Mouse (Mus musculus) granulocyte monocyte progenitor cell, adult 5-6 weeks (primary cell): ENCODE measurements around the gene Lhx2. TPM values are rescaled to one million over a fixed set of nuclear protein-coding genes. Genes with fewer than 3 reads are reported as not detected.

Experiments
- ATAC-seq: replicated peaks from 2 replicates; pipeline ENCODE4 v1.8.0; 2016; ENCODE audit warnings: mild to moderate bottlenecking, moderate TSS enrichment, inconsistent platforms; ENCODE audit not compliant: poor library complexity, severe bottlenecking
- total RNA-seq, 2 experiments: library from RNA; stranded (forward) in 1 of 2; stranded (reverse) in 1 of 2; fragments of 200-712, 200-1000 nt in 1 of 2; fragments of >200 nt in 1 of 2; fragmentation: Nextera tagmentation in 1 of 2; gene quantifications; 2 replicates each; pipeline ENCODE4 v1.2.3; 2014 to 2017

Gene Lhx2
- total RNA-seq, 2 experiments from 2014 or later, result not detected

GRCm38 (mm10) chr2:38397882-38398281 lies 58.8 kb downstream of the Lhx2 start:
- no peak for ATAC-seq

GRCm38 (mm10) chr2:38402611-38403010 lies 63.5 kb downstream of the Lhx2 start:
- ATAC-seq, result no peak

GRCm38 (mm10) chr2:38403231-38403630 lies 64.2 kb downstream of the Lhx2 start:
- no peak for ATAC-seq

- no peak for ATAC-seq
Observed at GRCm38 (mm10) chr2:38404007-38404596, 65.0 kb downstream of the Lhx2 start.

GRCm38 (mm10) chr2:38405356-38405755 lies 66.3 kb downstream of the Lhx2 start:
- ATAC-seq, result no peak

- ATAC-seq, result no peak
Observed at GRCm38 (mm10) chr2:38409309-38409708, 70.2 kb downstream of the Lhx2 start.

GRCm38 (mm10) chr2:38410227-38410626 lies 71.1 kb downstream of the Lhx2 start:
- ATAC-seq, result no peak

GRCm38 (mm10) chr2:38412599-38413177 lies 73.6 kb downstream of the Lhx2 start:
- no peak for ATAC-seq

- peak; percentile 77 for ATAC-seq
Observed at GRCm38 (mm10) chr2:38417970-38418369, 78.9 kb downstream of the Lhx2 start.

Other genes starting within 250 kb of the Lhx2 start
- gene Dennd1a, start 51.9 kb upstream of the Lhx2 start, total RNA-seq (2014; fragmentation: Nextera tagmentation), result 29.8 and 42.6 TPM in 2 replicates
- gene Dennd1a, start 51.9 kb upstream of the Lhx2 start, total RNA-seq (2017), result 15.8 and 23.0 TPM in 2 replicates
- gene Nek6, start 172.4 kb downstream of the Lhx2 start, total RNA-seq (2014; fragmentation: Nextera tagmentation), result 7.3 and 24.4 TPM in 2 replicates
- gene Nek6, start 172.4 kb downstream of the Lhx2 start, total RNA-seq (2017), result 7.5 TPM in 2 replicates